Mouse (Mus musculus) megakaryocyte, adult 5-6 weeks (primary cell): ENCODE data around the gene Slc8a2. TPM values are rescaled to one million over a fixed set of nuclear protein-coding genes. Genes with fewer than 3 reads are reported as not detected.
A peak's percentile ranks its signal among the peaks of the same experiment; 100 is the strongest.

Source experiments
- ATAC-seq: 2 replicates; pipeline ENCODE4 v1.8.0; 2016; ENCODE audit warnings: mild to moderate bottlenecking, inconsistent platforms; ENCODE audit not compliant: poor library complexity, severe bottlenecking
- total RNA-seq, 2 experiments: library from RNA; stranded (forward) in 1 of 2; stranded (reverse) in 1 of 2; fragments of 153-499, 151-499 nt in 1 of 2; fragments of 221-1000, 200-1000 nt in 1 of 2; gene quantifications; 2 replicates each; pipeline versions ENCODE4 v1.2.3 to v1.2.4; 2015 to 2017

The Slc8a2 gene
- total RNA-seq, 2 experiments from 2014 or later, result not detected

DNA sequence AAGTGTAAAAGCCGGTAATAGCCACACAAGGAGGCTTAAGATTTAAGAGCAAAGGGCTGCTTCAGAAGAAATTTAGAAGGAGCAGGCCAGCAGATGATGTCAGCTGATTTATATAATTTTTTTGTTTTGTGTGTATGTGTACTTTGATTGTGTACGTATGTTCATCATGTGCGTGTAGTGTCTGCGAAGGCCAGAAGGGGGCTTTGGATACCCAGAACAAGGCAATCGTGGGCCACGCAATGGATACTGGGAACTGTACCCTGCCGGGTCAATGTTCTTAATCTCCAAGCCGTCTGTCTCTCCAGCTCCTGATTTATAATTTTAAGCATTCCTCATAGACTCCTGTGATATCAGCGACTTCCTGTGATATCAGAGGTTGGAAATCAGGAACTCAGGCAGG is 31.7 kb downstream of the Slc8a2 start:
- ATAC-seq, result no peak

DNA sequence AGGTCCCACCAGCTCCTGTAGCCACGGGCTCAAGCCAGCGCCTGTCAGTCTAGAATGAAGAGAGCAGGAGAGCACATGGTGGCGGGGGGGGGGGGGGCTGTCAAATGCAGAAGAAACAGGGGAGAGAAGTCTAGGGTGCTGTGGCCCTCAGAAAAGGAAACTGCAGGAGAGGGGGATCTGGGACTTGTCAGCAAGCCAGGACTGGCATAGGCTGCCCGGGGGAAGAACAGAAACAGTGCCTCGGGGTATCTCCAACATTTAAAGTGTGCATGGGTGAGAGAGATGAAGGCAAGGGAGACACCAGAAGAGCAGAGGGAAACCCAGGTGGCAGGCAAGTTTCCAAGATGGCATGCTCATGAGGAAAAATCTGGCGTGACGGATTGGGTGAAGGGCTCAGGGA is 32.4 kb downstream of the Slc8a2 start:
- no peak for ATAC-seq

DNA sequence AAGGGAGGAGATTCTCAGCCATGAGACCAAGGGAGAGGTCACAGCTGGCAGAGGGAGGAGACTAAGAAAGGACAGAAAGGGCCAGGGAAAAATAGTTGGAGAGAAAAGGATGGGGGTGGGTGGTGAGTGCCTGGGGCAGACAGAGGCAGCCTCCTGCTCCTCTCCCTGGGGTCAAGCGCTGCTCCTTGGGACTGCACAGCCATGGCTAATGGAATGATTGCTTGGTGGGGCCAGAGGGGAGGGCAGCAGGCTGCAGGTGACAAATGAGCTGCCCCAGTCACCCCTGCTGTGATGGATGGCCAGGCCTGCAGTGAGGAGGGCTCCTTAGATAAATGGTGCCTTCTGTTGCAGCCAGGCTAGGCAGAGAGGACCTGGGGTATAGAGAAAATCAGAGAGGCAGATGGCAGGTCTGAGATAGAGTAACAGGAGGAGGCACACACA is 42.5 kb downstream of the Slc8a2 start:
- no peak for ATAC-seq

DNA sequence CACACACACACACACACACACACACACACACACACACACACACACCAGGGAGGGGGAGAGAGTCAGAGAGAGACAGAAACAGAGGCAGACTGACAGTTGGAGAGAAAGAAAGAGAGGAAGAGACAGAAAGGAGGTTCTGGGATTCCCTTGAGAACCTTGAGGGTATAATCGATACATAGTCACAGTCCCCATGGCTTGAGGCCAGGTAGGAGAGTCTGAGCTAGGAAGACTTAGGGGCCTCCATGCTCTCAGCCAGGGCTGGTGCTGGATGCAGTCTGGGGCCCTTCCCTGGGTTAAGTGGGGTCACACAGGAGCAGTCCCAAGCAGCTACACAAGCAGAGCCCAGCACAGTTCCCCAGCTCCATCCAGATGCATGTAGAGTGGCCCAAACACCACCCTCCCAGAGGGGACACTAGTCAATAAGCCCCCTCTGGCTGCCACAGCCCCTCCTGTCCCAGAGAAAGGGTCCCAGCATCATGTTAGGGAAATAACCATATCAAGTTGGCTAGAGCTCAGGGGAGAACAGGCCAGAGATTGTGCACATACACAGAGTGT is 43.0 kb downstream of the Slc8a2 start:
- no peak for ATAC-seq

DNA sequence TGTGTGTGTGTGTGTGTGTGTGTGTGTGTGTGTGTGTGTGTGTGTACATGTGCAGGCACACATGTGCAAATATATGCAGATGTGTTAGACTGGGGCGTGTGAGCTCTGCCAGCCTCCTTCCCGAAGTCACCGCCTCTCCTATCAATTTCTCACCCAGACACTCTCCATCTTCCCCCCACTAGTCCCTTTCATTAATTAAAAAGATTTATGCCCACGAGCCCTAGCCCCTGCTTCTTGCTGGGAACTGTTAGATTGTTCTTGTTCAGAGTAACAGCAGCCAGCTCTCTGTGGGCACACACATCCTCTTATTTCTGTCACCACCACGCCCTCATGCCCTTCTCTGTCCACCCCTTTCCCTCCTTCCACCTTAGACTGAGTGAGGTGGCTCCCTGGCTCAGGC is 43.5 kb downstream of the Slc8a2 start:
- ATAC-seq, result no peak

DNA sequence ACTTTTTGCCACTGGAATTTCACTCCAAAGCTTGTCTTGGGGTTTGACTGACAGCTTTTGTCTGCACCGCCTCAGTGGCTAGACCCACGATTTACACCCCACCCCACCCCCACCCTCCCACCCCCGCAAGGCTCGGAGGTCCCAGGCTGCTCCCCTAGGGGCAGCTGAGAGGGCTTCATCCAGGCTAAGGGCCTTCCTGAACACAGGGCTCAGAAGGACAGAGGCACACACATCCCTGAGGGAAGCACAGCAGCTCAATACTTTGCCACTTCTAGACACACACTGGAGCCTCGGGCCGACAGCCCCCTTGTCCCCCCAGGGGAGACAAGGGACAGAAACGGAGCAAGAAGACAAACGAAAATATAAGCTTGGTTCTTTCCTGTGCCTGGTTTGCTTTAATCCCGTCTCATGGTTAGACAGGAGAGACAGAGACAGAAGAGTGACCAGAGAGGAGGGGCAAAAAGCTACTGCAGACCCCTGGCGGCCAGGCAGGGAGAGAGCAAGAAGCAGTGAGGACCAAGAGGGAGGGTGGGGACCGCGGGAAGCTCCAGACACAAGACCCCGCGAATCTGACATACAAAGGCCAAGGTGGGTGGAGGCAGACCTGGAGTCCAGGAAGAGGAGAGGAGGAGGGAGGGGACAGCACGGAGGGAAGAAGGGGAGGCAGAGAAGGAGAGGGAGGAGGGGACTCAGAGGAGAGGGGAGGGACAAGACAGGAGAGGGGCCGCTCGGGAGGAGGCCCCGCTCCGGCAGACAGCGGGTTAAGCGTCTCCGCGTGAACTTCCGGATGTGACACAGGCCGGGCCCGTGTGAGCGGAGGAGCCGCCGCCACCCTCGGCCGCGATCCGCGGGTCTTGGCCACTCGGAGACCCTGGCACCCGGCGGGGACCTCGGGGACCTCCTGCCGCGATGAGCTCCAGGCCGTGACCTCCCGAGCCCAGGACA is 45.2 kb downstream of the Slc8a2 start, which contains the start of gene Meis3:
Gene Meis3, plus strand, starts transcription at position 494 of the 945 bp plus-strand sequence.
- peak; percentile 66 for ATAC-seq

DNA sequence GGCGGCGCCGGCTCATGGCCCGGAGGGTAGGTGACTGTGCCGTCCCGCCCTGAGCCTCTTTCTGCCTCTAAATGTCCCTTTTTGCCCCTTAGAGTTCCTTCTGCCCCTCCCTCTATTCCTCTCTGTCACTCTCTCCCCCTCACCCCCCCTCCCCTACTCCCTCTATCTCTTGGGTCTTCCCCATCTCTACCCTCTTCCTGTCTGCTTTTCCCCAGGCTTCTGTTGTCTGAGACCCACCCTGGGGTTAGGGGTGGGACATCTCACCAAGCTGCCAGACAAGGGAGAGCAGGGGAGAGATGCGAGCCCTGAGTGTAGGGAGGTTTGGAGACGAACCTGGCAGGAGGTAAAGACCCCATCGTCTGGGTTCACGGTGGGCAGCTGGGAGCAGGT is 45.9 kb downstream of the Slc8a2 start:
- no peak for ATAC-seq

DNA sequence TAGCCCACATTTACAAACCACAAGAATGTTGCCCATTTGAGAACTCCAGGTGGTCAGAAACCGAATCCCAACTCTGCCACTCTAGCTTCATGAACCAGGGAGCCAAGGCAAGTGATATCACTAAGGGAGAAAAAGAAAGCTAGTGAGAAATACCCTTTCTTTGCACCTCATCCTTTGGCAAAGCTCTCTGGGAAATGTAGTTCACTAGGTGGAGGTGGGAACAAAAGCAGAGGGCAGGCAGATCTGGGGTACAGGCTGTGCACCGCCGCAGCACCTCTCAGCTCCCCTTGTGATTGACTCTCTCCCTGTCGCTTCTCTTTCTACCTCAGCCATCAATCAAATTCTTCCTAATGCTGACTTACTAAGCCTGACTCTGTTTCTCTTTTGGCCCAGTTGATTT is 48.5 kb downstream of the Slc8a2 start:
- ATAC-seq, result no peak

DNA sequence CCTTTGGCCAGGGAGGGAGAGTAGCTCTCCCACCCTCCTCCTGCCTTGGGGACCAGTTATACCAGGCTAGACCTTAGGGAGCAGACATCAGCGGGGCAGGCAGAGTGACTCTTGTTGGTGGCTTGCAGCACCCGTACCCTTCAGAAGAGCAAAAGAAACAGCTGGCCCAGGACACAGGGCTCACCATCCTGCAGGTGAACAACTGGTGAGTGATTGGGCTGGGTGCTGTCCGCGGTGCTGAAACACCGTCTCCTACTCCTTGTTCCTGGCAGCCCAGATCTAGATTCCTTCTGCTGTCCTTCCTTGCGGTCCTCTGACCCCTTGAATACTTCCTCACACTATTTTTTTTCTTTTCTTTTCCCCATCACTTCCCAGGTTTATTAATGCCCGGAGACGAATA is 54.0 kb downstream of the Slc8a2 start:
- ATAC-seq, result 0 out of 2 replicates have a peak, but pooled peaks have one; percentile 47

DNA sequence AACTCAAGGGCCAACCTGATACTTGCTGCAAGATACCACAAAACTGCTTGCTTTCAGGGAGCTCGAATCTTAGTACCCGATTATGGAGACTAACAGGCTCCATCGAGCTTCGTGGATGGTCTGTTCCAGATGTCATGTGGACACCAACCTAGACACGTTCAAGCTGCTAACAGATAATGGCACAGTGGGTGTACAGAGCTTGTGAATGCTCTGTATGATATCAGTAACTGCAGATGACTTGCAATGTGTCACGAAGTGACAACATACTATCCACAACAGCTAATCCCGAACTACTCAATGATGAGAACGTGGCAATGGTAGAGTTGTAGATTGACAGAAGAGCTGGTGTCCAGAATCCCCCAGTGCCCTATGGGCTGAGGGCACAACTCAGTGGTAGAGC is 57.9 kb downstream of the Slc8a2 start:
- no peak for ATAC-seq

DNA sequence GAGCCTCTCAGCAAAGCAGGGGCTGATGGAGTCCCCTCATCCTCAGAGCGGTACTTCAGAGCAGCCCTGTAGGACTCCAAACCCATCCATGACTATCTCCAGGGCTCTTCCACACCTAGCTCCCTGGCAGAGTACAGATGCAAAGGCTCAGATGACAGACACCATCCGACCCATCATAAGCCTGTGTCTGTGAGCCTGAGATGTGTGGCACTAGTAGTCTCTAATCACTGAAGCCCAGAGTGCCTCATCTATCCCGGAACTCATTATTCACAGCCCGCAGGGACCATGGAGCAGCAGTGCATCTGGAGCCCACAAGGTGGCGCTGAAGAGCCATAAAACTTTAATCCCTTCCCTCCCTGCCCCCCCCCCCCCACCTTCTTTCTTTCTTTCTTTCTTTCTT is 62.7 kb downstream of the Slc8a2 start:
- ATAC-seq, result peak; percentile 87

DNA sequence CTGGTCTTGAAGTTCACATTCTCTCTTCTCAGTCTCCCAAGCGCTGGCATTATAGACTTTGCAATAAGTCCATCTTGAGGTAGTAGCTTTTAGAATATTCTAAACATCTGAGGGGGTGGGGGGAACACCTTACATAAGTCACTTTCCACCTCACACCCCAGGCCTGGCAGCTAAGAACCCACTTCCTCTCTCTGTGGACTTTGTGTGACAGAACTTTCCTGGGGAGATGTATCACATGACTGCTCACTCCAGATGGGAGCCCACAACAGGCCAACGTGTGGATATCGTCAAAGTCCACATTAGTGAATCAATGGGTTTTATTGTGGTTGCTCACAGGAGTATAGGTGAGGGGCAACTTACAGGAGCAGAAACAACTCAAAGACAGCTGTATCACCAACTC is 64.1 kb downstream of the Slc8a2 start:
- ATAC-seq, result peak; percentile 61; the same call in 1 of the 2 replicates

DNA sequence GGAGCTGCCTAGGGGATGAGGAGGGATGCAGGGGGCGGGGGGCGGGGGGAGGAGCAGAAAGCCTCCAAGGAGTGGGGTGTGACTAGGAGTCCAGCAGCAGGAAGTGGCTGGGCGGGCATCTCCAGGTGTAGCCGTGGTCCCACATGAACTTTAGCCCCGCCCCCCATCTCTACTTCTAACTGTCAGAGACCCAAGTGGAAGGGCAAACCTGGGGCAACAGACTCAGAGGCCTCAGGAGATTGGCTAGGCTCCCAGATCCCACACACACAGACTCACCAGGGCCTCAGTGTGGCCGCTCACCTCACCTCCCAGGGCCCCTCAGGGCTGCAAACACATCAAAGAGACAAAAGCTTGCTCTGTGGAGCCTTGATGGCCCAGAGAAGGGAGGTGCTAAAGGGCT is 67.0 kb downstream of the Slc8a2 start:
- ATAC-seq, result no peak

DNA sequence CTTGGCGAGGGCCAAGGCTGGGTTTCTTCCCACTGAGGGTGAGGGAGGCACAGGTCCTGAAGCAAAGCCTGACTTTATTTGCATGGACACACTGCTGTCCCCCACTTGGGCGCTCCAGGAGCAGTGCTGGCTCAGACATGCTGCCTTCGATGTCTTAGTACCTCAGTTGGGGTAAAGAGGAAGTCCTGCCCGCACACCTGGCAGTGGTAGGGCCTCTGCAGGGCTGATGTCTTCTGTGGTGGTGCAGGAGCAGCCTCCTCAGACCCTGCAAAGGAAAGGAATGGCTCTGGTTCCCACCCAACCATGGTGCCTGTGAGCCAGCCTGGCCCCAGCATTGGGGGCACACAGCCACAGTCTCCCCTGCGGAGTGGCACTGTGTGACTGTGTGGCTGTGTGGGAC is 67.5 kb downstream of the Slc8a2 start:
- ATAC-seq, result no peak

DNA sequence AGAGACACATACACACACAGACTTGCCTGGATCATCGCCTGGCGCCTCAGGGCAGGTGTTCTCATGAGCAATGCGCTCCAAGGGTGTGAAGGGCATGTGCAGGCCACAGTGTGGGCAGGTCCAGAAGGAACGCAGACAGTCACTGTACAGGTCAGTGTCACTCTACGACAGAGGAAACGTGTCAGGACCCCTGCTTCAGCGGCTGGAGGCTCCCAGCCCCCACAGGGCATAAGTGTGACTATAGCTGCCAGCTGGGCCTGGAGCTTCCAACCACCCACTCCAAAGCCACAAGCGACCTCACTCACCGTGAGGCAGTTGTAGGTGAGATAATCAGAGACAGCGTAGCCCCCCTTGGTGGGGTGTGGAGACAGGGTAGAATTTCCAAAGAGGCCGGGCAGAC is 68.9 kb downstream of the Slc8a2 start:
- ATAC-seq, result no peak

DNA sequence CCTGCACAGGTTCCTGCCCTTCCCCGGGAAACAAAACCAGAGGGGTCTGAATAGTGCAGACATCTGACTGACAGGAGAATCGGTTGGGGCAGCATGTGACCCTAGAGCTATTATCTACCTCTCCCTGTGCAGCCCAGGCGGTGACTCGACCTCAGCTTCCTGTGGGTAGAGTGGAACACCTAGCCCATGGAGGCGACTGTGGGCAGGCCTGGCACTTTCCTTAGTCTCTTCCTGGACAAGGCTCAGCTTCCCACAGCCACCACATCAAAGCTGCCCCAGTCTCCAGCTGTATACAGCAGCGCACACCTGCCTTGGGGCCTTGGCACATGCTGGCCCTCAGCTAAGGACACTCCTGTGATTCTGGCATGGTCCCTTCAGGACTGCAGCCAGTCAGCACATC is 71.5 kb downstream of the Slc8a2 start:
- peak; percentile 62 for ATAC-seq

DNA sequence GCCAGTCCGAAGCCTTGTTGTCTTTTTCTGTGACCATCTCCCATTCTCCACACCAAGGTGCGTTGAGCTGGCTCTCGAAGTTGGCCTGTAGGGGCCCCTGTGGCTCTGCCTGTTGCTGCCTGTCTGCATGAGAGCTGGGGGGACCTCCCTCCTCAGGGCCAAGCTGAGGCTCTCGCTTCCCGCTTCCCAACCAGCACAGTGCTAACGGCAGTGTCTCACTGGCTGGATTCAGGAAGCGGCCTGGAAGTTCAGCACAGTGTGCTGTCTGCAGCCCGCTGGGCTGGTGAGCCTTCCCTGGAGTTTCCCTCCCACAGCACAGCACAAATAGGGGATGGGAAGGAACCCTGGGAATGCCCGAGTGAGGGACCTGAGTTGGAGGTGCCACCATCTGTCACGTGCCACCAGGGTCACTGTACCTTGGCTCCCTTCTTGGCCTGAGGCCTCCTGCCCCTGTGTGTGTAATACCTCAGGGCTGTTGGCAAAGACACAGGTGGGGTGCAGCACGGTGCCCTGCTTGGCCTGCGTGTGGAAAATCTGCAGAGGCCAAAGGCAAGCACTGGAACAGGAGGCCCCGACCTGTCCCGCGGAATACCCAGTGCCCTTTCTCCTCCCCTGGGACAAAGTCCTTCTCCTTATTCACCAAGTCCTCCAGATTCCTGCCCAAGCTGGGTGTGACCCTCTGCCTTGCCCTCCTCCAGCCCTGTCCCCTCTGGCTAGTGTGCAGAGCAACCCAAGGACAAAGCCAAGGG is 73.3 kb downstream of the Slc8a2 start:
- ATAC-seq, result no peak

DNA sequence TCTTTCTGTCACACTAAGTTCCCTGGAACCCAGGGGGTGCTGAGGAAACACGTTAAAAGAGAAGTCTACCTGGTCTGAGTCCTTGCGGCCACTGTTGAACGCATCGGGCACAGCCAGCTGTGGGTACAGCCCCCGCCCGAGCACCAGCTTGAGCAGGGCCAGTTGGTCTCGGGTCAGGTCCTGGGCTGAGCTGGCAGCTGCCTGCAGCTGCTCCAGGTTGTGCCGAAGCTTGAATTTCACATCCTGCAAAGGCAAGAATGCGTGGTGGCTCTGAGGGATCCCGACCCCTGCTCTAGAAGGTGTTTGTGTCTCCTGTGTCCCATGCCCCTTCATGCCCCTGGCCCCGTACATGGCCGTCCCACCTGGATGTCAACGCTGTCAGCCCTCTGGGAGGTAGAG is 73.9 kb downstream of the Slc8a2 start:
- ATAC-seq, result no peak

DNA sequence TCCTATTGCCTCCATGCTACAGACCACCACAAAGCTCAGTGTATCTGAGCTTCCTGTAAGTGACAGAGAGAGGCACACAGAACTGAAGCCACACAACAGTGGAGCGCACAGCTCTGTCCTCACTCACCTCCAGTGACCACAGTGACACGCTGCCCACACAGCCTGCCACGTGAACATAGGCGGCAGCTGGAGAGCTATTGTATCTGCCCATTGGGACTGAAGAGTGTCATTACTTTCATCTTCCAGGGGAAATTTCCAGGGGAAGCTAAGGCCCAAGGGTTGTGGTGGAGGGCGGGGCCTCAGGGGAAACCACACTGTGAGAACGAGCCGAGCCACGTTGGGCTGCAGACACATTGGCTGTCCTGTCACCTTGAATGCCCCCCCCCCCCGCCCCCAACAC is 75.2 kb downstream of the Slc8a2 start:
- ATAC-seq, result no peak

DNA sequence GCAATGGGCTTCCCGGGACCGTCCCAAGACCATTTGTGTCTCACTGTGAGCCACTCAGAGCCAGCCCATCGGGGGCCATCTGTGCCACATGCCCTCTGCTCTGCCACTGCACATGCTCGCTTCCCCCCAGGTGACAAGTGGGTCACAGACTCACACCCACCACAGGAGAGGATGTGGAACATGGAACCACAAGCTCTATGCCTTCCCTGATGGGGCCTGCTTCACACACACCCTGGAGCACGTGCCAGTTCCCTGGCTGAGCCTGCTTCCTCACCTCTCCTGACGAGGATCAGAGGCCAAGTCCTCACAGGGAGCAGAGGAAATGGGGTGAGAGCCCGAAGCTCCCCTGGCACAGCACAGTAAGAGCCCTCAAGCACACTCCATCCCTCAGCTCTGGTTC is 77.5 kb downstream of the Slc8a2 start:
- peak; percentile 51 for ATAC-seq

DNA sequence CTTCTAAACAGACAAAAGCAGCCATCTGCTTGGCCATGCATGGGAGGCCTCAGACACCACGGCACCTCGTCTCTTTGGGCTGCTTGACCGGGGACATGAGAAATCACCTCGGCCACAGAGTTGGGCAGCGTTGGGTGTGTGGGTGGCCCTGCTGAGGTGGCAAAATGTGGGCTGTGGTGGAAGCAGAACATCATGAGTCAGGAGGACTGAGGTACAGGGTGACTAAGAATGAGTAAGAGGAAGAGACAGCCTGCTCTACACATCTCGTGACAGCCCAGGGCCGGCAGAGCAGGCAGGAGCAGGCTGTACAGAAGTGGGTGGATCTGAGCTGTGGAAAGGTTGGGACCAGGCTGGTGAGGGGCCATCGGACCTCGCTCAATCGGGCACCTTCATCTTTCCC is 77.9 kb downstream of the Slc8a2 start:
- ATAC-seq, result peak; percentile 75
